Mouse (Mus musculus): ENCODE data around the gene Dapl1.

Dapl1 gene

DNA sequence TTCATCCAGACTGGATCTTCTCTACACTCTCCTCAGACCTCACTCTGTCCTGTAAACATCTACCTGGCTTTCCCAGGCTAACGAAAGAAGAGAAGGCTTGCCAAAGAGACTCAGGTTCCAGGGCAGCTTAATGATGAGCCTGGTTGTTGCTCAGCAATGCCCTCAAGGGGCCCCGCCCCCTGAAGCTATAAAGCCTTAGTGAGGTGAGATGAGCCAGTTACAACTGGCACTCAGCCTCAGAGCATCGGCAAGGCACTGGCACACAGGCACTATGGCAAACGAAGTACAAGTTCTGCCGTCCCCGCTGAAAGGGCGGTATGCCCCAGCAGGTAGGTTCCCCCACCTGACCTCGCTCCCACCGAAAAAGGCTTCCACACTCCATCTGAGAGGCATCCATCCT lies at the start of gene Dapl1:
Gene Dapl1, plus strand, starts transcription at position 216 of the 400 bp plus-strand sequence.
- DNase-seq (ENCODE audit: low read depth, low spot score): peak; percentile 35

- DNase-seq (ENCODE audit: low read depth, low spot score): no peak
Measured at GRCm38 (mm10) chr2:59434820-59435219, 49.6 kb upstream of the Dapl1 start.

GRCm38 (mm10) chr2:59437684-59438393 lies 46.6 kb upstream of the Dapl1 start:
- DNase-seq (ENCODE audit: low read depth, low spot score): peak; percentile 67

DNA sequence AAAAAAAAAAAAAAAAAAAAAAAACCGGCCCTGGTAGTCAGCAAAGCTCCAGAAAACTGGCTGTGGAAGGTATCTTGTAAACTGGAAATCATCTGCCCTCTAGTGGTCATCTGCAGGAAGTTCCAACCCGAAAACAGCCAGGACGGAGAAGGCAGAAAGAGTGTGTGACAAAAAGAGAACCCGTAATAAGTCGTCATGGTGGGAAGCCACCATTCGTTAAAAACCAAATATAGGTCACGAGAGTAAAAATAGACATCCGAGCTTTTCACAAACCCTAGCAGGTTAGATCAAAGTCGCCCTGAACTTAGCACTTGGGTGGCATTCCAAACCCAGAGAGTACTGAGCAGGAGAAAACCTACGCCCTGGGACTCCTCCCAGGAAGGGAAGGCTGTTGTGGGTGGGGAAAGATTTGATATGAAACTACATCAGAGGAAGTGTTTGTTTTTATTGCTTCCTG lies 45.9 kb upstream of the Dapl1 start:
- peak; percentile 87 for DNase-seq (ENCODE audit: low read depth, low spot score)

- no peak for DNase-seq (ENCODE audit: low read depth, low spot score)
Measured at GRCm38 (mm10) chr2:59439824-59440223, 44.6 kb upstream of the Dapl1 start.

DNA sequence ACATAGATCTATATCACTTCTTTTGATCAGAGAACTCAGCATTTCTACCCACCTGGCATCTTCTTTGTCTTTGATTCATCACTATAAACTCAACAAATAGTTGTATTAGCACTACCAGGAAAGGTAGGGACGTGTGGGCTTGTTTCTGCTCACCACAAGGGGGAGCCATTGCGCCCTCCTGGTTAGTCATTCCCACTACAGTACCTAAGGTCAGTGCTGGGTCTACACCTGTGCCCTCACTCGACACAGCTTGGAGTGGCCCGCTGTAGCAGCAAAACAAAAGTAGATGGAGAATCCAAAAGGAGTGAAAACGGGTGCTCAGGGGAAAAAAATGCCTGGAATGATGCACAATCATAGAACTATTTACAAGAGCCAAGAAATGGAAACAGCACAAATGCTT lies 44.0 kb upstream of the Dapl1 start:
- DNase-seq (ENCODE audit: low read depth, low spot score): peak; percentile 76

DNA sequence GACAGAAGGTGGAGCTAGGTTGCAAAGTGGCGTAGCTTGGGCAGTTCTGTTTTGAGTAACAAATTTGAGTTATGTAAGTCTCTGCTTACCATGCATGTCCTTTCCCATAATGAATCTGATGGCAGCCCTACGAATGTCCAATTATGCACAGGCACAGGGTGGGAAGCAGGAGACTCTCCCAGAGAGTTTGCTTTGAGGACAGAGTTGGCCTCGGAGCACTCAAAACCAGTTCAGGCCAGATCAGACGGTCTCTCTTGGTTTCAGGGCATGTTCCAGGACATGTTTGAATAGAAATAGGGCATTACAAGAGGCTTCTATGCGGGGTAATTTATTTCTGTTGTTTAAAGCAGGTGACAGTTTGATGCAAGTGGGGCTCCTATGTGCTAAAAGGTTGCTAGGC lies 42.8 kb upstream of the Dapl1 start:
- DNase-seq (ENCODE audit: low read depth, low spot score): no peak

DNA sequence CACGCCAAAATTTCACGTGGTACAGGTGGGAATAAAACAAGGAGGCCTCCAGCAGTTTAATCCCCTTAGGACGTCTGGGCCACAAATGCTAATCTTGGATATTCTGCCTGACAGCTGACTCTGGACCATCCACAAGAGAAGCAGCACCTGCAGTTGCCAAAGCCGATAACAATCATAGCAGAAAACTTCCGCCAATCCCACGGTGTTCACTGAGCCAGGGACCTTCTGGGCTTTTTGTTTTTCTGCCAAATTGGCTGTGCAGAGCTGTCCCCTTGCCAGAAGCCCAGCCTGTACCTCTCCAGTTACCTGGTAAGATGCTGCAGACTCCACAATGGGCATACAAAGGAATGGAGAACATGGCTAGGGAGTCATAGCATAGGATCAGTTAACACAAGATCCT lies 37.8 kb upstream of the Dapl1 start:
- DNase-seq (ENCODE audit: low read depth, low spot score): no peak

DNA sequence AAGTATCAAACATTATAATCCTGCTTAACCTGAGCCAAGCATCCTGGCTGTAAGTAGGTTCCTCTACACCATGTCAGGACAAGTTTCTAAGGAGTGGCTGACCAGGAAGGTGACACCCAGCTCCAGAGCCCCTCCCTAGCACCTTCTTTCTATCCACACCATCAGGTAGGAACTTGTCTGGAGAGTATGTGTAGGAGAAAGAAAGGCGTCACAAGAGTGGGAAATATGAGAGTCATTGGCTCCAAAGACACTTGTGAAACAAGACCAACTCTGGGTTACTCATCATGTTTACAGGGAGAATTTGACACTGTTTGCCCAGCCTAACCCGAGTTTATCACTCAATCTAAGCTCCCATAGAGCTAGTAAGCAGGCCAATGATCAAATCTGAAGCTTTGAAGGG lies 36.7 kb upstream of the Dapl1 start:
- DNase-seq (ENCODE audit: low read depth, low spot score): no peak

GRCm38 (mm10) chr2:59448516-59448915 lies 35.9 kb upstream of the Dapl1 start:
- DNase-seq (ENCODE audit: low read depth, low spot score): no peak

DNA sequence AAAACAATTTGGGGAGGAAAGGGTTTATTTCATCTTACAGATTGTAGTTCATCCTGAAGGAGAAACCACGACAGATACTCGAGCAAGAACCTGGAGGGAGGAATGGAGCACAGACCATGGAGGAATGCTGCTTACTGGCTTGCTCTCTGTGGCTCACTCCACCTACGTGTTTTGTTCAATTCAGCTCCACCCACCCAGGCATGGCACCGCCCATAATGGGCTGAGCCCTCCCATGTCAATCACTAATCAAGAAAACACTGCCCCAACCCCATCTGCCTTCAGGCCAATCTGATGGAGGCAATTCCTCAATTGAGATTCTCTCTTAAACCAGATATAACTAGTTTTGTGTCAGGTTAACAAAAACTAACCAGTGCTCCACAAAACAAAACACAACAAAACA lies 35.5 kb upstream of the Dapl1 start:
- DNase-seq (ENCODE audit: low read depth, low spot score): peak; percentile 86

GRCm38 (mm10) chr2:59451675-59452074 lies 32.8 kb upstream of the Dapl1 start:
- DNase-seq (ENCODE audit: low read depth, low spot score): no peak

DNA sequence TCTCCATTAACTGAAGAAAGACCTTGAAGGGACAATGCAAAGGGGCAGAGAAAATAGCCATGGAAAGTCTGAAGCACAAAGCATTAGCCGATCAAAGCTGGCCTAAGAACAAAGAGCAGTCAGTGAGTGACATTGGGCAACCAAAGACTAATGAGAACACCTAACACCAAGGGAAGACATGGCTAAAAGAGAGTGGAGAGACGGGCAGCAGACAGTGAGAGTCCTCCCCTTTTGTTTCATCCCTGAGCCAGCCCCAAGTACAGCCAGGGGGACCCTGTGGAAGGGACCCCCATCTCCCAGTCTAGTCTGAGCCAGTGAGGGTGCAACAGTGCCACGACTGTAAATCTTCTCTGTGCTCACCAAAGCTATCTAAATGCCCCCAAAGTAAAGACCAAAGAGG lies 32.4 kb upstream of the Dapl1 start:
- no peak for DNase-seq (ENCODE audit: low read depth, low spot score)

GRCm38 (mm10) chr2:59462086-59462485 lies 22.4 kb upstream of the Dapl1 start:
- DNase-seq (ENCODE audit: low read depth, low spot score): no peak

GRCm38 (mm10) chr2:59463428-59464182 lies 20.8 kb upstream of the Dapl1 start:
- no peak for DNase-seq (ENCODE audit: low read depth, low spot score)

DNA sequence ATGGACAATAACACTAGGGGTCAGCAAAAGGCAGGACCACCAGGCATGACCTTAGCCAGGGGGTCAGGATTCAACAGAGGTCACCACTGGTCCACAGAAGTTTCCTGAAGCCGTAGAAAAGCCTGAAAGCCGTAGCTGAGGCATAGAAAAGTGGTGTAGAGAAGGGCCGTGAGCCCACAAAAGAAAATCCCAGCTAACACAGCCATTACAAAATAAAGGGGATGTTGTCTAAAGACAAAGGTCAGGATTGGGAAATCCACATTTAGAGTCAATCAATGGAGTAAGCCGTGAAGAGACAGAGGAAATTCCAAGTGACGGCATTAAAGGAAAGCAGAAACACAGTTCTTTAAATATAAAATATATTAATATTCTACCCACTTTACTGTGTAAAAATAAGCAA lies 18.8 kb upstream of the Dapl1 start:
- no peak for DNase-seq (ENCODE audit: low read depth, low spot score)

- DNase-seq (ENCODE audit: low read depth, low spot score): no peak
Measured at GRCm38 (mm10) chr2:59466358-59466757, 18.1 kb upstream of the Dapl1 start.

- DNase-seq (ENCODE audit: low read depth, low spot score): no peak
Measured at GRCm38 (mm10) chr2:59467085-59467484, 17.4 kb upstream of the Dapl1 start.

- no peak for DNase-seq (ENCODE audit: low read depth, low spot score)
Measured at GRCm38 (mm10) chr2:59467976-59468375, 16.5 kb upstream of the Dapl1 start.

DNA sequence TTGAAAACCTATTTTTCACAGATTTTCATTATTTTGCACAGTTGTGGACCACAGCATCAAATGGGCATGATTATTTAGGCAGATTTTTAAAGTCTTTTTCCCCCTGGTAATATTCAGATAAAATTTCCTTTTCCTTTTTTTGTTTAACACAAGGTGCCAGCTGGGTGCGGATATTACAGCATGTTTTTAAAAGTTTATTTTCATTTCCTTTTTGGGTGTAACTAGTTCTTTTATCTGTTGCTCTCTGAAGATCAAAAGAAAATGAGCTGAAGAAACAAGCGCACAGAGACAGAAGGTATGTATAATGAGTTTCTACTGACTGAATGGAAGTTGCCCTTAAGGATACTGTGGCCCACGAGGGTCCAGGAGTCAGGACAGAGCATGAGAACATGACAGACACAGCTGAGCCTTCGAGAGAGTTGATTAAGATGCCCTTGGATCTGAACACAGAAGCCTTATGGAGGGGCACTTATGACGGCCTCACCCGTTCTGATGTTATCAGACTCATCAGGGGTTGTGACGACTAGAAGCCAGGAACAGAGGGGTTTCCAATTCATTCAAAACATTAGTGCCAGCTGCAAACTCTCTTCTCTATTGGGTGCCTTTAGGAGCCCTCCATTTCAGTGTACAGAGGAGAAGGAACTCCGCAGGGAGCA lies 14.7 kb upstream of the Dapl1 start:
- no peak for DNase-seq (ENCODE audit: low read depth, low spot score)

DNA sequence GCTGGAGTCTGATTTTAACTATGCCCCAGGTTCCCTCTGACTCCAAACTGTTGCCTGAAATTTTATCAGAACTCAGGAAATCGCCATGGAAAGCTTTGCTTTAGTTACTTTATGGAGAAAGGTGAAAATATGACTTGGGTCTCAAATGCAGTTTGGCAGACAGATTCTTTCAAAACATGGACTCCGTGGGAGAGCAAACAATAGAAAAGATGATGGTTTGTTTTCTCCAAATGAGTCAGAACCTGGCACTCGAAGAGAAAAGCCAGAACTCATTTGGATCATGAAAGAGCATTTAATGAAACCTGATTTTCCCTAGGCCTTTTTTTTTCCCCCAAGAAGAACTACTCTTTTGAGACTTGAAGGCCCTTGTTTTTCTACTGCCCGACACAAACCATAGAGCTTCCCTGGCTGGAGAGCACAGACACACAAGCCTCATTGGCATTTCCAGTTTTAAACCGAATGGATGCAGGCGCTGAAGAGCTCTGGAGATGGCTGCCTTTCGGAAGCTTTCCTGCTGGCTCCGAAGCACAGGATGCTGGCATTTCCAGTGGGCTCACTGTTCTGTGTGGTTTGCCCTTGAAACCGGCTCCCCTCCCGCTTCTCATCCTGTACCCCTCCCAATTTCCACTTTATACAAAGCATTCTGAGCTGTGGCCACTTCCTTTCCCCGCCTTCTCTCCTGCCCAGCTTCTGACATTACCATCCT lies 14.0 kb upstream of the Dapl1 start:
- DNase-seq (ENCODE audit: low read depth, low spot score): peak; percentile 25

All from ZHBTc4 (cell line).